Mouse (Mus musculus): ENCODE results near the gene Gm49321.

The Gm49321 gene

DNA sequence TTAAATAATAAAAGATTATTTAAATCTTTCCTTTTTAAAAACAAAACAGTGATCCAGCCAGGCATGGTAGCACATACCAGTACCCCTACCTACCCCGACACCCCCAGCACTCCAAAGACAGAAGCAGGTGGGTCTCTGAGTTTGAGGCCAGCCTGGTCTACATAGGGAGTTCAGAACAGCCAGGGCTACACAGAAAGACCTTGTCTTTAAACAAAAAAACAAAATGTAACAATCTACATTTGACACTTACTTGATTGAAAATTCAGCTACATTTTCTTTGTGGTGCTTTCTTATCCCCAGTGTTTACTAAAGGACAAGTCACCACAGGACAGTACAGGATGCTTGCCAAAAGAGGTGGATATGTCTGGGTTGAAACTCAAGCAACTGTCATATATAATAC is at the start of gene Gm49321:
TSS of gene Gm49321 (plus strand) at position 301 of the 400 bp plus-strand sequence.
- no peak for DNase-seq (ENCODE audit: low spot score)

DNA sequence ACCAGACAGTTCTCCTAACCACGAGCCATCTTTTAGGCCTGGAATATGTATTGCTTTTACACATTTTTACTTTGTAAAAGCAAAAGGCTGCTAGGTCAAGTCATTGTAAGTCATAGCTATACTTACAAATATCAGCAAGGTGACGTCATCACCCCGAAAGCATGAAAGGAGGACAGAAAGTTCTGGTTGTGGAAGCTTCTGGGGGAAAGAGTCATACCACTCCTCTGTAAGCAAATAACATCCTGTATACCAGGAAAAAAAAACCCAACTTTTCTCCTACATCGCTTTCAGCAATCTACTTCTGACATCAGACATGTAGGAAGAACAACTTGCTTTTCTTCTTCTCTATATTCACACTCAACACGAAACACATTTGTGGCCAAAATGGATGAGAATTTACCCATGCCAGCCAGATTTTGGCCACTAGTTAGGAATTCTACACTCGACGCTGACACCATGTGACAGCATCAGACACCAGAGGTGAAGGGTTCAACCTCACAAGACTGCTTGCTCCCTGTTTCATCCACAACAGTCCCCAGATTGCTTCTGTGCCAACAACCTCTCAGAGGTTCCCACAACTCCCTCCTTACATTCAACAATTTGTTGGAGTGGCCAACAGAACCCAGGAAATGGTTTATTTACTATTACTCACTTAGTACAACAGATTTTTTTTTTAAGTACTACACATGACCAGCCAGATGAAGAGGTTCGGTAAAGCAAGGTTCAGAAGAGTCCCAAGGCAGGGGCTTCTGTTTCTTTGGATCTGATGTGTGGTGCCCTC is 49.3 kb upstream of the Gm49321 start:
- no peak for DNase-seq (ENCODE audit: low spot score)

GRCm38 (mm10) chr12:73889571-73889970 is 47.9 kb upstream of the Gm49321 start:
- no peak for DNase-seq (ENCODE audit: low spot score)

- no peak for DNase-seq (ENCODE audit: low spot score)
Measured at GRCm38 (mm10) chr12:73890086-73890485, 47.4 kb upstream of the Gm49321 start.

DNA sequence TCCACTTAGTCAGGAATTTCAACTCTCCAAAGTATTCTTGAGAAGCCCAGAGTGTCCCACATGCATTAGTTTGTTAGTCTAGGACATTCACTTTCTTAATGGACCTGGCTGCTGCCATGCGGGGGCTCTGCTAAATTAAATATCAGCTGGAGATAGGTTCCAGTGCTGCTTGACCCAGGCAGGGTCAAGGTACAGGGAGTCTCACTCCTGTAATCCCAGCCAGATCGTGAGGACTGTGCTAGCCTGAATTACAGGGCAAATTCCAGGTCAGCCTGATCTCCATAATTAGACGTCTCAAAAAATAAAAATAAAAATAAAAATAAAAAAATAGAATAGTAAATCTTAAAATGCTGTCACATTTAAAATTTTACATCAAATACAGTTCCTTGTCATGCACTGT is 44.8 kb upstream of the Gm49321 start:
- no peak for DNase-seq (ENCODE audit: low spot score)

DNA sequence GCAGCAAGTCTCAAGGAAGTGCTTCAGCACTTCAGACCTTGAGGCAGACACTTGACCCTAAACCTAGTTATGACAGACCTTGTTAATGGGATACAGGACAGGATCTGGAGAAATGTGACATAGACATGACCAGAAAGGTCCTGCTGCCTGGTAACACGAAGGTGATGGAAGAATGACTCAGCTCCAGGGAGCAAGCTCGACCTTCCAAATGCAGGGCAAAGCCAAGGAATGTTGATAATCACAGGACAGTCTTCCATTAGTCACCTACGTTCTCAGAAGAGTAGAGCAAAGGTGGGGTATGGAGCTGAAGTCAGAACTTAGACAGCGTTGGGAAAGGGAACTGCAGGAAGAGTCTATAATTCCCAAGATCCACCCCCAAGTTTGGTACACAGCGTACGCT is 42.6 kb upstream of the Gm49321 start:
- no peak for DNase-seq (ENCODE audit: low spot score)

DNA sequence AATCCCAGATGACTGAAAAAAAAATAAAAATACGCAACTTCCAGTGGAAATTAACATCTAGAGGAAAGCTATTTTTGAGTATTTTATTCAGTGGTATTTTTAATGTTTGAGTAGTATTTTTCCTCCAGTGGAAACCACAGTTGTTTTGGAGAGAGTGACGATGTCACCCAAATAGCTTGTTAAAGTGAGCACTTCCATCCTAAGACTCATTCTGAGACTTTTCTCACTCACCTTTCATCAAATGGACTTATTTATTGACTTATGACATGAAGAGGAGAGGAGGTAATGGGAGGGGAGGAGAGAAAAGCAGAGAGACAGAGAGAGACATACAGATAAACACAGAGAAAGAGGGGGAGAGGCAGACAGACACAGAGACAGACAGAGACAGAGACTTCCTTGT is 41.8 kb upstream of the Gm49321 start:
- DNase-seq (ENCODE audit: low spot score), result no peak

- no peak for DNase-seq (ENCODE audit: low spot score)
Measured at GRCm38 (mm10) chr12:73896471-73896870, 41.0 kb upstream of the Gm49321 start.

DNA sequence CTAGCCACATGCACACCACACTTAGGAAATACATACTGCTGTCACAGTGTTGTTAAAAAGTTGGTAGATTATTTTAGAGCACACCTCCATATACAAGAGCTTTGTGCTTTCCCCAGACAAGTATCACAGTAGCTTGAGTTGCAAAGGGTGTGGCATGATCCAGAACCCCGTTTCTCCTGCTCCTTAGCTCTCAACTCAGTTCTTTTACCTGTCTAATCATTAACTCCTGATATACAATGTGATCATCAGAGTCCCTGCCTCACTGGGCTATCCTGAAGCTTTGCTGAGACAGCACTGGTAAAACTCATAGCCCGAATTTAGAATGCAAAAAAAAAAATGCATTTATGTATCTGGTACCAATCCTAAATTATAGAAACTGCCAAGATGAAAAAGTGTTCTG is 39.2 kb upstream of the Gm49321 start:
- DNase-seq (ENCODE audit: low spot score), result no peak

DNA sequence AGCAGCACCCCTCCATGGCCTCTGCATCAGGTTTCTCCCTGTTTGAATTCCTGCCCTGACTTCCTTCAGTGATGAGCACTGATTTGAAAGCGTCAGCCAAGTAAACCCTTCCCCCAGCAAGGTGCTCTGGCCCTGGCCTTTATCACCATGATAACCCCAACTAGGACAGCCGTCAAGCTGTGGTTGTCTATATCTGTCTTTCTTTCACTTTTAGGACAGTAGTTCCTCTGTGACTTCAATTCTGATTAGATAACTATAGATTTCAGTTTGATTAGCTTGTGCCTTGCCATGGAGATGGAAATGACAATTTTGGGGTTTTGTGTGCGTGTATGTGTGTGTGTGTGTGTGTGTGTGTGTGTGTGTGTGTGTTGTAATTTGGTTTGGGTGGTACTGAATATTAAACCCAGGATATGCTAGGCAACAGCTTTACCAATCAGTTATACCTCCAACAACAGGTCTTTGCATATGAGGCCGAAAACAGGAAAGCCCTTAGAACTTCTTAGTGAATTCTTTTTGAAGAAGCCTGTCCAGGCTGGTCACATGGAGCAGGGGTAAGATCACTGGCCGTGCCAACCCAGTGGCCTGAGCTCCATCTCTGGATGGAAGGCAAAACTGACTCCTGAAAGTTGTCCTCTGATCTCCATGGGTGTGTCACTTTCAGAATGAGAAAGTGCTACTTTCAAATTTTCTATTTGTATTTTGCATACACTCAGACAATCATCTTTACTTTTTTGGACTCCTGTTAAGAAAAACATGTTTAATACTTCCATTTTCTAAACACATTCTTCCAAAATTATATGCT is 33.1 kb upstream of the Gm49321 start:
- DNase-seq (ENCODE audit: low spot score), result no peak

DNA sequence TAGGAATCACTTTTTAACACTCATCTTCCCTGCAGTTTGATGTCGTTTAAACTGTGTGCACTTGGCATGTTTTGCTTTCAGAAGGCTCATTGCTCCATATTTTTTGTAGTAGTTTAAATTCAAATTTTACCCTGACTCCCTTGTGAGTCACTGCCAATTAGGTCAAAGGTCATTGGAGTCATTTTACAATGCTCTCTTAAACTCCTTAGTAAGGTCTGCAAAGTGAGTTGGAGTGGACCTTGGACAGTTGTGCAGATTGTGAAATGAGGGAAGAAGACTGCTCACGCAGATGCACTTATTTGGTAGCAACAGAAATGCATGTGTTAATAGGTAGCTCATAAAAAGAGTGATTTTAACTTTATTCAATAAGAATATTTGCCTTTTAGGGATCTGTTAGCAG is 32.4 kb upstream of the Gm49321 start:
- no peak for DNase-seq (ENCODE audit: low spot score)

- no peak for DNase-seq (ENCODE audit: low spot score)
Measured at GRCm38 (mm10) chr12:73905555-73905954, 31.9 kb upstream of the Gm49321 start.

GRCm38 (mm10) chr12:73907079-73907672 is 30.3 kb upstream of the Gm49321 start:
- DNase-seq (ENCODE audit: low spot score), result no peak

DNA sequence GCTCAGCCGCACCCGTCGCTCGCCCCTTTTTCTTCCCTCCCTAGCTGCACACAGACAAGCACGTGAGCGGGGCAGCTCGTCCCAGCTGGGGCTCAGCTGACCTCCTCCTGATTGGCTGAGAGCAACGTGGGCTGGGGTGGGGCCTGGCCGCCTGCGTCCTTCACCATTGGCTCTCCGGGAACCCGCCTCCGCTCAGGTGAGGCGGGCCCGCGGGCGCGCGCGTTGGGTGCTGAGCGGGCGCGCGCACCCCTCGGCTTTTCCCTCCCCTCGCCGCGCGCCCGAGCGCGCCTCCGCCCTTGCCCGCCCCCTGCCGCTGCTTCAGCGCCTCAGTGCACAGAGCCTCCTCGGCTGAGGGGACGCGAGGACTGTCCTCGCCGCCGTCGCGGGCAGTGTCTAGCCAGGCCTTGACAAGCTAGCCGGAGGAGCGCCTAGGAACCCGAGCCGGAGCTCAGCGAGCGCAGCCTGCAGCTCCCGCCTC is 29.7 kb upstream of the Gm49321 start:
- DNase-seq (ENCODE audit: low spot score), result peak; percentile 90

DNA sequence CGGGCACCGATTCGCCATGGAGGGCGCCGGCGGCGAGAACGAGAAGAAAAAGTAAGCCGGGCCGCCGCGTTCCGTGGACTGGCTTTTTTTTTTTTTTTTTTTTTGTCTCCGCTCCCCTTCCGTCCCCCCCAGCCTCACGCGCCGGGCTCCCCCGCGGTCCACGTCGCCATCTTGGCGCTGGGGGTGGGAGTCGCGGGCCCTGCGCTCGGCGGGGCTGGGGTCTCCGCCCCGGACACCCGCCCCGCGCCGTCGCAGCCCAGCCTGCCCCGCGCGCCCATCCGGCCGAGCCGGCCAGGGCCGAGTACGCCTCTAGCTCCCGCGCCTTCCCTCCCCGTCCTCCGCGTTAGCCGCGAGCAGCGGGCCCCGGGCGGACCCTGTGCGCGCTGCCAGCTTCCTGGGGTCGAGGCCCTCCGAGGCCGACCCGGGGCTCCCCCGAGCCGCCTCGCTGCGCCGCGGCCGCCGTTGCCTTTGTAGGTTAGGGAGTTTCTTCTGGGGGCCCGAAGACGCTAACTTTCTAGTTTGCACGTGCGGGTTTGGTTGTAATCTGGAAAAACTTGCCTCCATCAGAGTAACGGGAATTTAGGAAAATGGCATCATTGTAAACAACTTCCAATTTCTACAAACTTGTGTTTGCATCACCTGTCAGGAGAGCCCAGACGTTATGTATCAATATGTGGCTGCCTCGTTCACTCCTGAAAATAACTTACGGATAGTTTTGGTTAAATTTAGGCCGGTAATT is 29.0 kb upstream of the Gm49321 start:
- peak; percentile 56 for DNase-seq (ENCODE audit: low spot score)

DNA sequence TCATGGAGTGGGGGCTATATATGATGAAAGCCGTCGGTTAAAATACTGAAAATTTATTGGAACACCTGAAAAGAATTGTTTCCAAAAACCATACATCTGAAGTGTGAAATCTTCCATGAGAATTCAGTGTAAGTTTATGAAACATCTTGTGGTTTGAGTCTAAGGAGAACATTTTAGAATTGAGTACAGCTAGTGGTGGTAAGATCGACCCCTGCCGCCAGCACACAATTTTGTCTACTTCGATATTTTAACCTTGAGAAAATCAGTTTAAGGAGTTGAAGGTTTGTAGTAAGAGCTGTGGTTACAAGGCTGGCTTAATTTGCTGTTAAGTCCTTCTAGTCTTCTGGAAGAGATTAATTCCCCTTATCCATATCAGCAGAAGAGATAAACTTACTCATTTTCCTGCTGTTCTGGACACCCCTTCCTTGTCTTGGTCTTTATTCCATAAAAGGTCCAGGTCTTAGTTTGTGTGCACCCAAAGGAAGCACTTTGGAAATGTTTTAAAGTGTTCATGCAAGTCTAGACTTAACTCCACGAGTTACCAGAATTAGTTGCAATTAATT is 28.4 kb upstream of the Gm49321 start:
- no peak for DNase-seq (ENCODE audit: low spot score)

DNA sequence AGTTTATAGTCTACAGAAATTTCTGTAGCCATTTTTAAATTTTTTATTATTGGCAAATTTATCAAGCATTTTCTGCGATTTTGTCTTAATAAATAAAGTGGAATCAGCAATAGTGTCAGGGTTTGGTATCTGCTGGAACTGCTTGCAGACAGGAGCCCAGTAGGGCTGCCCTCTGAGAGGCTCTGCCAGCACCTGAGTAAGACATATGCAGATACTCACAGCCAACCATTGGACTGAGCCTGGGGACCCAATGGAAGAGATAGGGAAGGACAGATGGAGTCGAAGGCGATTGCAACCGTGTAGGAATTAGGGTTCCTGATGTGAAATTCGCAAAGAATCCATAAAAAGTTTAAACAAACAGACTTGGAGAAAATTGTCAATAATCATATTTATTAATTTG is 19.0 kb upstream of the Gm49321 start:
- no peak for DNase-seq (ENCODE audit: low spot score)

GRCm38 (mm10) chr12:73930266-73930665 is 7.2 kb upstream of the Gm49321 start:
- no peak for DNase-seq (ENCODE audit: low spot score)

- no peak for DNase-seq (ENCODE audit: low spot score)
Measured at GRCm38 (mm10) chr12:73931274-73931673, 6.2 kb upstream of the Gm49321 start.

- no peak for DNase-seq (ENCODE audit: low spot score)
Measured at GRCm38 (mm10) chr12:73934528-73934927, 2.9 kb upstream of the Gm49321 start.

- no peak for DNase-seq (ENCODE audit: low spot score)
Measured at GRCm38 (mm10) chr12:73939542-73939941, 2.1 kb downstream of the Gm49321 start.

GRCm38 (mm10) chr12:73948415-73948814 is 11.0 kb downstream of the Gm49321 start:
- no peak for DNase-seq (ENCODE audit: low spot score)

All from ovary, postnatal 14 days (tissue).